Mouse (Mus musculus) midbrain, embryonic 14.5 days (tissue): ENCODE data around the gene Fbxl13. TPM values are rescaled to one million over a fixed set of nuclear protein-coding genes. Genes with fewer than 3 reads are reported as not detected.

ENCODE experiments used
- ATAC-seq: fragments of 200-750 bp; cut with Nextera tagmentation; 2 replicates; pipeline ENCODE4 v1.8.0; 2017; ENCODE audit warnings: moderate number of reproducible peaks, moderate library complexity; ENCODE audit not compliant: low FRiP score, low TSS enrichment
- DNase-seq: peaks from one replicate; pipeline ENCODE4 v3.0.0-alpha.2; 2015
- H3K27ac ChIP-seq: fragments of 300-500 bp; sonication (generic); replicated peaks from 2 replicates; pipeline ENCODE4 v1.5.1; 2014; ENCODE audit warnings: mild to moderate bottlenecking, low read depth, low read length, moderate library complexity
- H3K27me3 ChIP-seq: fragments of 300-500 bp; sonication (generic); 2 replicates; pipeline ENCODE4 v1.6.1; 2014; ENCODE audit warnings: low read length, control low read depth, mixed read lengths; ENCODE audit not compliant: control insufficient read depth, insufficient read depth
- H3K36me3 ChIP-seq: fragments of 300-500 bp; sonication (generic); 2 replicates; pipeline ENCODE4 v1.6.1; 2014; ENCODE audit warnings: low read length, control low read depth; ENCODE audit not compliant: control insufficient read depth, insufficient read depth
- H3K4me1 ChIP-seq: fragments of 300-500 bp; sonication (generic); 2 replicates; pipeline ENCODE4 v1.6.1; 2014; ENCODE audit warnings: mild to moderate bottlenecking, antibody characterized with exemption, low read length, control low read depth; ENCODE audit not compliant: control insufficient read depth, insufficient read depth
- H3K4me2 ChIP-seq: fragments of 300-500 bp; sonication (generic); 2 replicates; pipeline ENCODE4 v1.6.1; 2014; ENCODE audit warnings: mild to moderate bottlenecking, low read length, moderate library complexity
- H3K4me3 ChIP-seq: fragments of 300-500 bp; sonication (generic); replicated peaks from 2 replicates; pipeline ENCODE4 v1.5.1; 2014; ENCODE audit warnings: low read depth, low read length
- H3K9ac ChIP-seq: fragments of 300-500 bp; sonication (generic); replicated peaks from 2 replicates; pipeline ENCODE4 v1.6.1; 2014; ENCODE audit warnings: mild to moderate bottlenecking, low read length, moderate library complexity
- H3K9me3 ChIP-seq: fragments of 300-500 bp; sonication (generic); 2 replicates; pipeline ENCODE4 v1.6.1; 2016; ENCODE audit warnings: low read length, control low read depth, mixed read lengths; ENCODE audit not compliant: control insufficient read depth
- WGBS: fragments of 180-500 bp; shearing (Covaris S2); extraction: QIAGEN DNeasy Blood & Tissue Kit; methylation state at CpG from one replicate; pipeline ENCODE4 v1.1.7; 2014; 5-methylcytosine and 5-hydroxymethylcytosine counted together
- polyA plus RNA-seq: library from polyadenylated mRNA; unstranded; fragments of >200 nt; fragmentation: Nextera tagmentation; extraction: Ambion mirVana; gene quantifications from 2 replicates; pipeline ENCODE4 v1.2.1, GENCODE M21; 2014

The Fbxl13 gene
- 0.09 and 0.47 TPM in 2 replicates for polyA plus RNA-seq

- Histone ChIP-seq H3K4me1 (peaks cover 5% of the 10 kb centered on the region), H3K27ac (peak within 1 kb of the TSS; percentile 89), H3K9me3 (no peaks in the 10 kb centered on the region), H3K4me3 (peak within 1 kb of the TSS; percentile 86), H3K9ac (peak within 1 kb of the TSS; percentile 92), H3K27me3 (no peaks in the 10 kb centered on the region), H3K36me3 (peaks cover 27% of the 10 kb centered on the region), H3K4me2 (peak within 1 kb of the TSS; percentile 89)
- peak; percentile 94 for DNase-seq
- WGBS: 2% methylated on average over 38 of the region's 40 CpGs
- peak; percentile 95 for ATAC-seq
Measured at GRCm38 (mm10) chr5:21645439-21646132, at the start of gene Fbxl13, which contains the start of gene Armc10. Fbxl13 (minus strand) TSS chr5:21645634. Armc10 (plus strand) TSS chr5:21645813.

GRCm38 (mm10) chr5:21694854-21695490 is 49.5 kb upstream of the Fbxl13 start:
- no peaks in the 10 kb centered on the region for H3K36me3 ChIP-seq
- WGBS: 88% methylated on average over 3 of the region's 3 CpGs
- ATAC-seq (no peak), DNase-seq (no peak)
- no peaks in the 10 kb centered on the region for H3K9me3 ChIP-seq
- 0 out of 2 replicates have a peak, but pooled peaks cover 3% of the 10 kb centered on the region for H3K4me1 ChIP-seq
- H3K27ac ChIP-seq: no peak overlapping the region
- H3K9ac ChIP-seq: no peak overlapping the region
- no peak overlapping the region for H3K4me2 ChIP-seq
- H3K4me3 ChIP-seq: no peak overlapping the region
- no peaks in the 10 kb centered on the region for H3K27me3 ChIP-seq

- no peak overlapping the region for H3K4me3 ChIP-seq
- no peak overlapping the region for H3K9ac ChIP-seq
- ATAC-seq (no peak), DNase-seq (no peak)
- 86% methylated on average over 3 of the region's 3 CpGs for WGBS
- no peaks in the 10 kb centered on the region for H3K36me3 ChIP-seq
- H3K4me1 ChIP-seq: no peaks in the 10 kb centered on the region
- H3K4me2 ChIP-seq: no peak overlapping the region
- no peaks in the 10 kb centered on the region for H3K27me3 ChIP-seq
- H3K9me3 ChIP-seq: no peaks in the 10 kb centered on the region
- H3K27ac ChIP-seq: no peak overlapping the region
Measured at GRCm38 (mm10) chr5:21693372-21693870, 48.0 kb upstream of the Fbxl13 start.

- Histone ChIP-seq H3K4me1 (no peaks in the 10 kb centered on the region), H3K27me3 (no peaks in the 10 kb centered on the region), H3K4me3 (no peak overlapping the region), H3K9ac (no peak overlapping the region), H3K36me3 (no peaks in the 10 kb centered on the region), H3K9me3 (no peaks in the 10 kb centered on the region), H3K4me2 (no peak overlapping the region), H3K27ac (no peak overlapping the region)
- DNase-seq (no peak), ATAC-seq (no peak)
- 95% methylated on average over 5 of the region's 5 CpGs for WGBS
Measured at GRCm38 (mm10) chr5:21692230-21692629, 46.8 kb upstream of the Fbxl13 start.

- Histone ChIP-seq H3K4me1 (no peaks in the 10 kb centered on the region), H3K27ac (no peak overlapping the region), H3K27me3 (no peaks in the 10 kb centered on the region), H3K36me3 (no peaks in the 10 kb centered on the region; the same call in 1 of the 2 replicates), H3K9ac (no peak overlapping the region), H3K4me3 (no peak overlapping the region), H3K9me3 (no peaks in the 10 kb centered on the region), H3K4me2 (no peak overlapping the region)
- ATAC-seq (no peak), DNase-seq (no peak)
- WGBS: 60% methylated on average over 4 of the region's 4 CpGs
Measured at GRCm38 (mm10) chr5:21687042-21687441, 41.6 kb upstream of the Fbxl13 start.

- no peaks in the 10 kb centered on the region for H3K27me3 ChIP-seq
- no peak overlapping the region for H3K27ac ChIP-seq
- 74% methylated on average over 10 of the region's 10 CpGs for WGBS
- H3K4me2 ChIP-seq: no peak overlapping the region
- no peak for ATAC-seq
- DNase-seq: no peak
- H3K36me3 ChIP-seq: no peaks in the 10 kb centered on the region; the same call in 1 of the 2 replicates
- H3K4me1 ChIP-seq: no peaks in the 10 kb centered on the region
- no peak overlapping the region for H3K4me3 ChIP-seq
- H3K9me3 ChIP-seq: no peaks in the 10 kb centered on the region
- no peak overlapping the region for H3K9ac ChIP-seq
Measured at GRCm38 (mm10) chr5:21685001-21685400, 39.6 kb upstream of the Fbxl13 start.

GRCm38 (mm10) chr5:21683811-21684210 is 38.4 kb upstream of the Fbxl13 start:
- ATAC-seq (no peak), DNase-seq (no peak)
- H3K27ac ChIP-seq: no peak overlapping the region
- H3K4me2 ChIP-seq: no peak overlapping the region
- H3K4me3 ChIP-seq: no peak overlapping the region
- no peaks in the 10 kb centered on the region for H3K9me3 ChIP-seq
- H3K36me3 ChIP-seq: no peaks in the 10 kb centered on the region; the same call in 1 of the 2 replicates
- 95% methylated on average over 9 of the region's 9 CpGs for whole genome bisulfite sequencing
- H3K4me1 ChIP-seq: no peaks in the 10 kb centered on the region
- H3K9ac ChIP-seq: no peak overlapping the region
- H3K27me3 ChIP-seq: no peaks in the 10 kb centered on the region

GRCm38 (mm10) chr5:21680940-21681339 is 35.5 kb upstream of the Fbxl13 start:
- H3K4me1 ChIP-seq: no peaks in the 10 kb centered on the region
- WGBS: 91% methylated on average over 5 of the region's 5 CpGs
- H3K36me3 ChIP-seq: peaks cover under 1% of the 10 kb centered on the region; the same call in 1 of the 2 replicates
- no peak overlapping the region for H3K27ac ChIP-seq
- H3K4me3 ChIP-seq: no peak overlapping the region
- DNase-seq (no peak), ATAC-seq (no peak)
- H3K27me3 ChIP-seq: no peaks in the 10 kb centered on the region
- H3K4me2 ChIP-seq: no peak overlapping the region
- H3K9me3 ChIP-seq: no peaks in the 10 kb centered on the region
- H3K9ac ChIP-seq: no peak overlapping the region
